23 mouse cellular contexts compared by ENCODE assay signal in genomic region chr15:60088964-60089899, GRCm38 (mm10).
DNase-seq lines count a peak whose midpoint lies in the region; ATAC-seq lines count a peak whose summit lies in the region.
"Had no signal": no experiment of that assay in that cellular context is flagged by ENCODE, and none has a peak within 500 bp of the region (broad histone marks: within the 10 kb centered on the region; RNA-seq: fewer than 3 reads in every experiment).

No protein-coding gene starts in this region.

- no peaks in the 10 kb centered on the region for H3K27me3 ChIP-seq in forebrain, embryonic 13.5 days
- H3K27me3 ChIP-seq in forebrain, embryonic 10.5 days (ENCODE audit: poor library complexity, severe bottlenecking): no peaks in the 10 kb centered on the region
- H3K27me3 ChIP-seq: hindbrain, embryonic 15.5 days; intestine, embryonic 15.5 days; neural tube, embryonic 13.5 days; stomach, embryonic 15.5 days had no signal

- H3K9ac ChIP-seq in forebrain, embryonic 13.5 days: no peak overlapping the region
- H3K9ac ChIP-seq: hindbrain, embryonic 15.5 days; intestine, embryonic 15.5 days; neural tube, embryonic 13.5 days; stomach, embryonic 15.5 days had no signal

- H3K36me3 ChIP-seq in forebrain, embryonic 13.5 days (ENCODE audit: poor library complexity, severe bottlenecking): no peaks in the 10 kb centered on the region
- no peaks in the 10 kb centered on the region for H3K36me3 ChIP-seq in forebrain, embryonic 10.5 days (replicated peaks)
- H3K36me3 ChIP-seq: embryonic facial prominence, embryonic 10.5 days; heart, embryonic 10.5 days; hindbrain, embryonic 15.5 days; intestine, embryonic 15.5 days; neural tube, embryonic 13.5 days; stomach, embryonic 15.5 days had no signal

- H3K4me3 ChIP-seq in forebrain, embryonic 13.5 days: no peak overlapping the region
- H3K4me3 ChIP-seq in forebrain, embryonic 10.5 days: no peak overlapping the region
- H3K4me3 ChIP-seq: embryonic facial prominence, embryonic 10.5 days; heart, embryonic 10.5 days; hindbrain, embryonic 15.5 days; intestine, embryonic 15.5 days; myocyte; neural tube, embryonic 13.5 days; stomach, embryonic 15.5 days had no signal

- ATAC-seq in forebrain, embryonic 13.5 days: peak; percentile 59
- no peak for ATAC-seq in megakaryocyte, adult 5-6 weeks (ENCODE audit: poor library complexity, severe bottlenecking)
- ATAC-seq: activated CD4-positive, CD25-positive, alpha-beta regulatory T cell, adult 4 months; intestine, embryonic 15.5 days had no signal

- no peak overlapping the region for H3K4me2 ChIP-seq in forebrain, embryonic 13.5 days
- H3K4me2 ChIP-seq: hindbrain, embryonic 15.5 days; intestine, embryonic 15.5 days; neural tube, embryonic 13.5 days; stomach, embryonic 15.5 days had no signal

- H3K9me3 ChIP-seq in forebrain, embryonic 13.5 days (replicated peaks): no peaks in the 10 kb centered on the region
- no peaks in the 10 kb centered on the region for H3K9me3 ChIP-seq in forebrain, embryonic 10.5 days
- H3K9me3 ChIP-seq: embryonic facial prominence, embryonic 10.5 days; heart, embryonic 10.5 days; hindbrain, embryonic 15.5 days; intestine, embryonic 15.5 days; neural tube, embryonic 13.5 days; stomach, embryonic 15.5 days had no signal

- no peaks in the 10 kb centered on the region for H3K4me1 ChIP-seq in forebrain, embryonic 13.5 days
- H3K4me1 ChIP-seq in forebrain, embryonic 10.5 days: no peaks in the 10 kb centered on the region
- H3K4me1 ChIP-seq: embryonic facial prominence, embryonic 10.5 days; heart, embryonic 10.5 days; hindbrain, embryonic 15.5 days; intestine, embryonic 15.5 days; neural tube, embryonic 13.5 days; stomach, embryonic 15.5 days had no signal

- no peak overlapping the region for H3K27ac ChIP-seq in forebrain, embryonic 13.5 days
- H3K27ac ChIP-seq in forebrain, embryonic 10.5 days: no peak overlapping the region
- H3K27ac ChIP-seq: embryonic facial prominence, embryonic 10.5 days; heart, embryonic 10.5 days; hindbrain, embryonic 15.5 days; intestine, embryonic 15.5 days; neural tube, embryonic 13.5 days; stomach, embryonic 15.5 days had no signal

- no peak for DNase-seq in forebrain, embryonic 10.5 days (ENCODE audit: extremely low spot score, low spot score)
- DNase-seq in layer of hippocampus, adult 11-12 months (ENCODE audit: low spot score): peak; percentile 12
- no peak for DNase-seq in layer of hippocampus, adult 8-10 months (ENCODE audit: low spot score in 2 of 2)
- peak; percentile 31 to 63 for DNase-seq in right cerebral cortex, postnatal 10 days (ENCODE audit: low spot score in 2 of 2)
- DNase-seq in right cerebral cortex, postnatal 14 days: no peak
- DNase-seq: adrenal gland, postnatal 14 days; cerebellum, adult 11 months; cerebellum, postnatal 10 days; heart, postnatal 4 days; kidney, adult 9 months; kidney, postnatal 14 days; lung, postnatal 4 days; thymus, postnatal 36 days had no signal

- 61% methylated on average over 10 of the region's 10 CpGs for WGBS in forebrain, embryonic 13.5 days
- WGBS in forebrain, embryonic 10.5 days: 85% methylated on average over 10 of the region's 10 CpGs

Comparison
In these comparisons a context has a peak if more than half of its experiments do, and no peak if none do; other contexts are left out.
1. DNase-seq: peak in layer of hippocampus, adult 11-12 months (single experiment) and right cerebral cortex, postnatal 10 days (2 of 2); none in forebrain, embryonic 10.5 days (single experiment), layer of hippocampus, adult 8-10 months (0 of 2) and right cerebral cortex, postnatal 14 days (single experiment).